Mouse (Mus musculus): ENCODE measurements around the gene Tacc2. TPM values are rescaled to one million over a fixed set of nuclear protein-coding genes. Genes with fewer than 3 reads are reported as not detected.

The Tacc2 gene
- total and polyA plus RNA-seq, 3 experiments = 3.5 to 21.5 TPM; not detected in 1

- TF ChIP-seq CHD1 (IDR thresholded peaks at IDR 0.05; ENCODE audit: low read depth, low read length) = no peak
- no peak for TF ChIP-seq E2F4 (IDR thresholded peaks at IDR 0.05; ENCODE audit: borderline replicate concordance, low read depth, low read length)
- TF ChIP-seq MYB (IDR thresholded peaks at IDR 0.05; ENCODE audit: low read depth, low read length) = no peak
- TF ChIP-seq SMC3 (IDR thresholded peaks at IDR 0.05; ENCODE audit: low read depth, low read length) = no peak
These were observed 196.8 kb downstream of the Tacc2 start, which contains the start of gene Btbd16 (continued) for GRCm38 (mm10) chr7:130773914-130774630.

GRCm38 (mm10) chr7:130780866-130781419, 203.7 kb downstream of the Tacc2 start:
- H3K9me3 ChIP-seq (replicated peaks; ENCODE audit: insufficient read depth, low read length) = no peaks in the 10 kb centered on the region
- H3K36me3 ChIP-seq (ENCODE audit: control insufficient read depth in 1 of 2, insufficient read depth in 2 of 2, low read length in 2 of 2) = no peaks in the 10 kb centered on the region
- TF ChIP-seq SIN3A (IDR thresholded peaks at IDR 0.05; ENCODE audit: low read length) = no peak
- no peak for TF ChIP-seq TAL1 (IDR thresholded peaks at IDR 0.05; ENCODE audit: low read length)
- no peak for TF ChIP-seq KAT2A (conservative IDR thresholded peaks at IDR 0.05; ENCODE audit: low read depth, low read length)
- TF ChIP-seq GATA1 (IDR thresholded peaks at IDR 0.05; ENCODE audit: low read depth, low read length) = no peak
- no peak for TF ChIP-seq NELFE (IDR thresholded peaks at IDR 0.05; ENCODE audit: low read depth, low read length)
- TF ChIP-seq POLR2AphosphoS5 (IDR thresholded peaks at IDR 0.05; ENCODE audit: borderline replicate concordance, low read depth, low read length) = no peak
- TF ChIP-seq MYC (IDR thresholded peaks at IDR 0.05; ENCODE audit: low read depth, low read length) = no peak
- no peak for TF ChIP-seq POLR2AphosphoS2 (IDR thresholded peaks at IDR 0.05; ENCODE audit: low read length)
- TF ChIP-seq SMC3 (IDR thresholded peaks at IDR 0.05; ENCODE audit: low read depth, low read length) = no peak
- H3K79me2 ChIP-seq (ENCODE audit: control insufficient read depth, insufficient read depth, low read length, poor library complexity) = no peaks in the 10 kb centered on the region
- H3K27me3 ChIP-seq (ENCODE audit: control insufficient read depth in 1 of 2, insufficient read depth in 2 of 2, low read length in 2 of 2) = no peaks in the 10 kb centered on the region
- H3K4me3 ChIP-seq (ENCODE audit: control insufficient read depth in 1 of 2, insufficient read depth in 1 of 2, low read depth in 2 of 2, low read length in 2 of 2) = no peak overlapping the region
- H3K9ac ChIP-seq (ENCODE audit: control insufficient read depth, low read depth, low read length, poor library complexity, severe bottlenecking) = no peak overlapping the region
- H3K27ac ChIP-seq (ENCODE audit: control insufficient read depth, low read depth, low read length) = no peak overlapping the region
- no peaks in the 10 kb centered on the region for H3K4me1 ChIP-seq (ENCODE audit: control insufficient read depth in 1 of 2, insufficient read depth in 2 of 2, low read length in 2 of 2)
- DNase-seq (ENCODE audit: low read depth, low spot score) = no peak

- Histone ChIP-seq H3K27ac (ENCODE audit: control insufficient read depth, low read depth, low read length) (no peak overlapping the region), H3K79me2 (ENCODE audit: control insufficient read depth, insufficient read depth, low read length, poor library complexity) (no peaks in the 10 kb centered on the region), H3K4me1 (ENCODE audit: control insufficient read depth in 1 of 2, insufficient read depth in 2 of 2, low read length in 2 of 2) (no peaks in the 10 kb centered on the region), H3K9me3 (replicated peaks; ENCODE audit: insufficient read depth, low read length) (no peaks in the 10 kb centered on the region), H3K36me3 (ENCODE audit: control insufficient read depth in 1 of 2, insufficient read depth in 2 of 2, low read length in 2 of 2) (no peaks in the 10 kb centered on the region), H3K27me3 (ENCODE audit: control insufficient read depth in 1 of 2, insufficient read depth in 2 of 2, low read length in 2 of 2) (no peaks in the 10 kb centered on the region), H3K9ac (ENCODE audit: control insufficient read depth, low read depth, low read length, poor library complexity, severe bottlenecking) (no peak overlapping the region), H3K4me3 (ENCODE audit: control insufficient read depth in 1 of 2, insufficient read depth in 1 of 2, low read depth in 2 of 2, low read length in 2 of 2) (no peak overlapping the region)
- DNase-seq (ENCODE audit: low read depth, low spot score) = no peak
- TF ChIP-seq ZMIZ1 (IDR thresholded peaks at IDR 0.05; ENCODE audit: low read depth, low read length) = no peak
- TF ChIP-seq KAT2A (conservative IDR thresholded peaks at IDR 0.05; ENCODE audit: low read depth, low read length) = no peak
- TF ChIP-seq JUND (IDR thresholded peaks at IDR 0.05; ENCODE audit: low read depth, low read length) = no peak
- TF ChIP-seq SMC3 (IDR thresholded peaks at IDR 0.05; ENCODE audit: low read depth, low read length) = no peak
- TF ChIP-seq MAZ (IDR thresholded peaks at IDR 0.05; ENCODE audit: low read depth, low read length) = no peak
- no peak for TF ChIP-seq NRF1 (IDR thresholded peaks at IDR 0.05; ENCODE audit: insufficient read depth, low read depth, low read length, poor library complexity, severe bottlenecking)
- no peak for TF ChIP-seq RAD21 (IDR thresholded peaks at IDR 0.05; ENCODE audit: low read depth, low read length)
- TF ChIP-seq BHLHE40 (IDR thresholded peaks at IDR 0.05; ENCODE audit: borderline replicate concordance, low read depth, low read length) = no peak
- no peak for TF ChIP-seq ZNF384 (IDR thresholded peaks at IDR 0.05; ENCODE audit: low read depth, low read length)
- TF ChIP-seq TBP (IDR thresholded peaks at IDR 0.05; ENCODE audit: low read depth, low read length) = no peak
- TF ChIP-seq MYC (IDR thresholded peaks at IDR 0.05; ENCODE audit: low read depth, low read length) = no peak
- no peak for TF ChIP-seq MYB (IDR thresholded peaks at IDR 0.05; ENCODE audit: low read depth, low read length)
- TF ChIP-seq GATA1 (IDR thresholded peaks at IDR 0.05; ENCODE audit: low read depth, low read length) = no peak
- no peak for TF ChIP-seq POLR2A (IDR thresholded peaks at IDR 0.05; ENCODE audit: control insufficient read depth in 1 of 2, insufficient read depth in 1 of 2, low read depth in 1 of 2, low read length in 2 of 2, poor library complexity in 1 of 2)
- TF ChIP-seq SIN3A (IDR thresholded peaks at IDR 0.05; ENCODE audit: low read length) = no peak
- TF ChIP-seq CHD2 (IDR thresholded peaks at IDR 0.05; ENCODE audit: low read length) = no peak
- no peak for TF ChIP-seq CTCF (IDR thresholded peaks at IDR 0.05 in 2 of 3, conservative IDR thresholded peaks at IDR 0.05 in 1 of 3; ENCODE audit: control insufficient read depth in 1 of 3, insufficient read depth in 1 of 3, low read depth in 2 of 3, low read length in 3 of 3, poor library complexity in 1 of 3, severe bottlenecking in 1 of 3)
These were observed 205.3 kb downstream of the Tacc2 start for GRCm38 (mm10) chr7:130782501-130783050.
